Mouse (Mus musculus) lung, postnatal 36 days (tissue): ENCODE measurements around the gene Olfr498.

Source experiments
- DNase-seq: peaks from one replicate; pipeline ENCODE4 v3.0.0; 2022; ENCODE audit warnings: mixed read lengths

Gene Olfr498

DNA sequence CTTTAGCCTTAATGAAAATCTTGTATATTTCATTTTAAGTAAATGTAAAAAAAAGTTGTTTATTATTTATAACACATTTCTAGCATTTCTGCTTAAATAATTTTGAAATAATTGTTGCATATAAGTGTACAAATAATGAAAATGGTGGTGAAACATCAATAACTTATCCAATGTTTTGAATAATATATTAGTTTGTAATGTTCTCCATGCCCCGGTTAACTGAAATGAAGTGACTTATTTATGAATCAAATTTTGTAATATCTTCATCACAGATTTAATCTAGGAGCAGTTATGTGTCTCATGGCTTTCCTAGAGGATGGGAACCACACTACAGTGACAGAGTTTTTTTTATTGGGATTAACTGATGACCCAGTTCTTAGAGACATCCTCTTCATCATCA, at the start of gene Olfr498:
Olfr498 (plus strand) TSS at position 301 of the 400 bp plus-strand sequence.
- DNase-seq: no peak

DNA sequence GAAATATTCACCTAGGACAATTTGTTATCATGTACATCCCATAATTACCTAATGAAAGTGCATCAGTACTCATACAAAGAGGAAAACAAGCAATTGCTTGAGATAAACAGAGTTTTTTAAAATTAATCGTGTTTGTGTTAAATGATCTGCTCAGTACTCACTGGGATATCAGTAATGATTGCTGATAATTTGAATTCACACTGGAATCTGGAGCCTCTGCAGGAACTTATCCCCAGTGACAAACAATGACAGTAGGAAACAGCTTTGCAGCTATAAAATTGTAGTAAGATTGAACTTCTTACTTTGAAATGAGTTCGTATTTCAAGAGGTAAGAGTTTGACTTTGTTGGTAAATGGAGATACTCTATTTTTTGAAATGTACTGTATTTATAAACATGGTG, 45.0 kb upstream of the Olfr498 start, which contains the start of gene Olfr497:
Olfr497 (plus strand) TSS at position 301 of the 400 bp plus-strand sequence.
- no peak for DNase-seq
